Mouse (Mus musculus) c-Kit-negative CD71-positive TER-119-positive erythroid progenitor cells, embryonic 14.5 days (primary cell): Measurements from ENCODE around the gene Bend5.

Experiments
- DNase-seq: peaks from one replicate; pipeline ENCODE4 v3.0.0-alpha.2; 2013; ENCODE audit warnings: low read depth, low spot score

Gene Bend5

DNA sequence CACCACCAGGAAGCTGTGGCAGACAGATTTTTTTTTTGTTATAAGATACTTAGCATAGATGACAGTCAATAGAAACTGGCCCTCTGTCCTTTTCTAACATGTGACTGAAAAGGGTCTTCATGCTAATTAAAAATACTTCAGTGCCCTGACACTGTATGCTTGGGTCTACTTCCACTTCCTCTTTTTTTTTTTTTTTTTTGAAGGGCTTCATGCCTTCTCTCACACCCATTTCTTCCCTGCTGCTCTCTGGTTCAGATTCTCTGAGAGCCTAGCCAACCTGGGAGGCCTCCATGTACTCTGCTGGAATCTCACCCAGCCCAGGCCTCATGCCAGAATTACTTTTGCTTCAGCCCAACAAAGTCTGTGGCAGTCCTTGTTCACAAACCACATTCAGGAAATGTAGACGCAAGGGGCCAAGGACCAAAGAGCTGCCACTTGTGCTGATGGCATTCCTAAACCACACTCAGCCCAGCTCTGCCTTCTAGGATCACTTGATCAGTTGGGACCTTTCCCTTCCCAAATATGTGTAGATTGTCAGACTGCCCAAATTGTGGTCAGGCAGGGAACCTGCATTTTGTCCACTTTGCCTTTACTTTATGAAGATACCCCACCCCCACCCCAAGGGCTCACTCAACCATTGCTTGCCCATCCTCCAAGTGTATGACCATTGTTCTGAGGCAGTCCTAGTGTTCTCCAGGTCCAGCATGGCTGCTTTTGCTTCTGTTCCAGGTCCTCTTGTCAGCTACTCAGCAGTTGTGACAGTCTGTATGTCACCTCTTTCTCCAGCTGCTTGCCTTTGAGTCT is 27.8 kb downstream of the Bend5 start:
- DNase-seq, result no peak

DNA sequence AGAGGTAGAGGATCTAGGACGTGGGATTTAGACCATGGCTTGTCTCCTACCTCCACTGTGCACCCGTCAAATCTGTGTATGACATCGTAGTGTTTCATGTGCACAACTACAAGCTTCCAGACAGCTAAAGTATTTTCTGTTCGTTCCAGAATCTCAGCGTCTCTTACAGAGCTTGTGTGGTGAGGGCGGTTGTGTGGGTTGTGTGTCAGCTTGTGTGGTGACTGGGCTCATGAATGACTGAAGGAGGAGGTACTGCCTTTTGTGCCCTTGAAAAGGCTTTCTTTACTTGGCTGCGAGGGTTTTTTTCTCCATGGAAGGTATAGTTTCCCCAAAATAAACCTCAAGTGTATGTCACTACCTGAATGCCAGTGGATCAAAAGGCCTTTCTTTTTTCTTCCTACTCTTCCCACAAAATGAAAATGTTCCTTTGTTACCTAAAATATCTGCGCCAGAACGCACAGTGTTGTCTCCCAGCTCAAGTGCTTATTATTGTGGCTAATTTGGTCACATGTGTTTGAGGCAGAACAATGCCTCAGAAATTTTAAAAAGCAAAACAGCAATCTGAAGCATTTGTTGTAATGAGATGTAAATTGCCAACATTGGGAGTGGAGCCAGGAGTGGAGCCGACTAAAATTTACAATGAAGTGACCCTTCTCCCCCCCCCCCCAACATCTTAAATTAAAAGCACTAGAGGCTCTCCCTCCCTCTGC is 29.3 kb downstream of the Bend5 start:
- no peak for DNase-seq

DNA sequence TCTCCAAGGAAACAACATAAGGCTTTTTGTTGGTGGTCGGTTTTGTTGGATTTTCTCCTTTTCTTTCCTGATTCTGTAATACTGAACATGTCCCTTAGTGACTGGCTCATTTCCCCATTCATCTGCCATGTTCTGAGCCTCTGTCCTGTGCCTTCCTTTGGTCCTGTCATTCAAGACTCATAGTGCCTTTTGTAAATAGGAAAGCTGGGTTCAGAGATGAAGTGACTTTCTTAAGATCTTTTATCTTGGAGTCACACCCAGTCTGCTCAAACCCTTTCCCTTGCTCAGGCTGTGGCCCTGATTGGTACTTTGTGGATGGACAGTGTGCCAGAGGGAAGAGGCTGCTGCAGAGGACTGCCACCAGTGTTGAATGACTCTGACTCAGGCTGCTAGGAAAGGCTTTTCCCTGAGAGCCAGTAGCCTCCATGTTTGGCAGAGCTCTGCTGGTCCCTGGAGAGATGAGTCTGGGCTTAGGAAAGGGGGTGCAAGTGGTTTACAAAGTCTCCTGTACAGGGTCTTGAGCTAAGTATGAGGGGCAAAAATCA is 29.9 kb downstream of the Bend5 start:
- no peak for DNase-seq

DNA sequence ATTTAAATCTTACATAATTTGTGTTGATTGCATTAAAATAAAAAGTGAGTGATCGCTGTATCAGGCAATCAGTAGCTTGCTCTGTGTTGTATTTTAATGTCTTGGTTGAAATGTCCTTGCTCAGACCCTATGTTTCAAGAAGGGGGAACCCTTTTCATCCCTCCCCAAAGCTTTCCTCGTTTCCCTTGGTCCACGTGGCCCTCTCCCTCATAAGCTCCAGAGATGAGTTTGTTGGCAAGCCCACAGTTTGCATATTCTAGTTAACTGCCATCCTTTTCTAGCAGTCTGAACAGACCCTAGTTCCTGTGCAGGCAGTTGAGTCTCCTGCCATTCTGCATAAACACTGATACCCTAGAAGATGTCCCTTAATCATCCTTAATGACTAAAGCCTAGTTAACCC is 33.1 kb downstream of the Bend5 start:
- DNase-seq, result no peak

DNA sequence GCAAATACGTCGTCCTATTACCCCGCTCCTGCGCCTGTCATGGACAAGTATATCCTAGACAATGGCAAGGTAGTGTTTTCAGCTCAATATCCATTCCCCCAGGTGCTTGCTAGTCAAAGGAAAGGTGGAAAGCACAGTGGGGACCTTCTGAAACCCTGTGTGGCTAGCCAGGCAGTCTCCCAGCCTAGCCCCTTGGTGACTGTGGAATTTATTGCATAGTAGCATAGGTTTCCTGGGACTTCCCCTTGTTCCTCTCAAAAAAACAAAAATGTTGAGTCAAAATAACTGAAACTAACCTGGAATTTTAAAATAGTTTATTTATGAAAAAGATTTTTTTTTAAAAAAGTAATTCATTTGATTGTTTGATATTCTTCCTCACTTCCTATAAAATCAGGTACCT is 33.8 kb downstream of the Bend5 start:
- DNase-seq, result no peak

DNA sequence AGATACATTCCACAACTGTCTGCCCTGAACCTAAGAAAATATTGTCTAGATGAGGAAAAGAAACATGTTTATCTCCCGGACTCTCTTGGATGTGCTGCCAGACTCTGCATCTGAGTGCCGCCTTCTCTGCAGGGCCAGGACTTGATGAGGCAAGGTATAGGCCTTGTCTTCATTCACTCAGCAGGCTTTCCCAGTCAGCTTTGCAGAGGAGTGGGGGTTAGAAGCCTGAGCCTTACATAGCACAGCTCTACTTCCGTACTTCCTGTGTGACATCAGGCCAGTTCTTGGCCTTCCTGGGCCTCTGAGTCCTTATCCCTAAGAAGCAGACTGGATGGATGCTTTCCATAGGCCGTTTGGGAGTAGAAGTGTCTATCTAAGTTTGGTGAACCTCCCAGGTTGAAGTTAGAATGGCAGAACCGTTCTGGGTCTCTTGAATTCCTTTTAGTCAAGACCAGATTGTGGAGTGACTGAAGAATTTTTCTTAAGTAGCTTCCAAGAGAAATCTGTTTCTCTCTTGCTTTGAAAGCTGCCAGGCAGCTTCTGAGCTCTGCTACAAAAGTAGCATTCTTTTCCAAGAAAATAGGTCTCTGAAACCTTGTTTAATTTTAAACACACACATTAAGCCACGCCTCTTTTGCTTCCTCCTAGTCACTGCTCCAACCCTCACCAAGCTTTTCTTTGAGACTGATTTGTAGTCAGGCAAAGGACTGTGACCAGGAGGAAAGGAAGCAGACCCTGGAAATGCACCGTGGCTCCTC is 34.8 kb downstream of the Bend5 start:
- DNase-seq, result no peak

DNA sequence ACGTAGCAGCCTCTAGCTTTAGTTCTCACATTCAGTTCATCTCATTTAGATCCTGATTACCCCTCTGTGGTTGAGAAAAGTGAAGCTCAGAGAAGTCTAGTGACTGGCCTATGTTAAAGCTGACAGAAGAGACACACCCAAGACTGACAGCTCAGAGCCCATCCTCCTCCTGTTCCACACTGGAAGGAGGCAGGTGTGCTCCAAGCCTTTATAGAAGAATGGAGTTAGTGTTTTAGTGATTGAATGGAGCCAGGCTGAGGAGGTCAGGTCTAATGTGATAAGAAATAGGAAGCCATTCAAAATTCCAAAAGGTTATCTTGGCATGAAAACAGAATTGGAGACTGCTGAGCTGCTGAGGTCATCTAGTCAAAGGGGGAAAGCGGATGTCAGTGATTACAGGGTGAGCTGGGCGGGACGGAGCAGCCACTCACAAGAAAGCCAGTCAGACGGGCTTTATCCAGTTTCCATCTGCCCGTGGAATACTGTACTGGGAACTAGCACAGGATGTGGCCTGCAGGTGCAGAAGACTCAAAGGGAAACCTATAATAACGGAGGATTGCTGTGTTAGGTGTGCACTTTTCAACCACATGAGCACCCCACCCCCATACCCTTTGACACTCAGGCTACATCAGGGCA is 36.6 kb downstream of the Bend5 start:
- no peak for DNase-seq

DNA sequence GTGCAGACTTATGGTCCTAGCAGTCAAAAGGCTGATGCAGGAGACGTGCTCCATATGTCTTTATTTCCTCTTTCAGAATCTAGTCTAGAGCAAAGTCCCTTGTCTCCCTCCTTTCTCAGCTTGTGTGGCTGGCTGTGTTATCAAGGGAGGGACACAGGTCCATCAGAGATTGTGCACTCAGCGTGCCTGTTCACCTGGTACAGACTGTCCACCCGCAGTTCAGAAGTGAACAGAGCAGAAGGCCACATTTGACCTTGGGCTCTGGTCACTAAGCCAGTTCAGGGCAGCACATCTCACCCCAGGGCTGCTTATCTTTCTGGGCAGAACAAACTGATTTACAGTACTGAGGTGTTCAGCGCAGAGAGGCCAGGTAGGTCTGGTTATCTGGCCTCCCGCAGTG is 37.4 kb downstream of the Bend5 start:
- DNase-seq, result no peak

DNA sequence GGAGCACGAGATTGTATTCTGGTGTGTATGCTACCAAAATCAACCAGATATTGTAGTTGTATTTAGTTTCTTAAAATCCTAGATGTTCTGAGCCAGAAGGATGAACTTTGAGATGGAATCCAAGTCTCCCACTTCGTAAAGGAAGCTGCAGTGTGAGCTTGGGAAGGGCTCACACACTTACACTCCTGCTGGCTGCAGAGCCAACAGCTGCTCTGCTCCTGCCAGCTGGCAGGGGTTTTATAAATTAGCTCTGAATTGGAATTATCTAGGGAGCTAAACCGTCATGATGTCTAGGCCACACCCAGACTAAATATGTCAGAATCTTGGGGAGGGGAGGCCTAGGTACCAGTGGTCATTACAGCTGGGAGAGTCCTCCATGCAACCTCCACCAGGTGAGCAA is 38.5 kb downstream of the Bend5 start:
- DNase-seq, result no peak

DNA sequence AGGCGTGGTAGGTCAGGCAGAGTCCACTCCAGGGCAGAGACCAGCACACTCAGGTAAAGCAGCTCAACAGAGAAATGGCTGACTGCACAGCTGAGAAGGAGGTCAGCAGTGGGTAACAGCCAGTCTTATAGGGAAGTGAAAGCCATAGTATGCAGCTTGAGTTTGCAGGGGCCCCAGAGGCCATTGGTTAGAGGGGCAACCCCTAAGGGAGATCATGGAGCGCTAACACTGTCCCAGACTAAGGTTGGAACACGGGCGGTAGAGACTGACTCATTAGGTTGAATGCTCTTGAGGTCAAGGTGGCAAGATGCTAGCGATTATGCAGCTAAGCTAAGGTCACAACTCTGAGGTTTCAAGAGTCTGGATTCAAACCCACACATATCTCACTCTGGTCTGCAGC is 40.8 kb downstream of the Bend5 start:
- no peak for DNase-seq

DNA sequence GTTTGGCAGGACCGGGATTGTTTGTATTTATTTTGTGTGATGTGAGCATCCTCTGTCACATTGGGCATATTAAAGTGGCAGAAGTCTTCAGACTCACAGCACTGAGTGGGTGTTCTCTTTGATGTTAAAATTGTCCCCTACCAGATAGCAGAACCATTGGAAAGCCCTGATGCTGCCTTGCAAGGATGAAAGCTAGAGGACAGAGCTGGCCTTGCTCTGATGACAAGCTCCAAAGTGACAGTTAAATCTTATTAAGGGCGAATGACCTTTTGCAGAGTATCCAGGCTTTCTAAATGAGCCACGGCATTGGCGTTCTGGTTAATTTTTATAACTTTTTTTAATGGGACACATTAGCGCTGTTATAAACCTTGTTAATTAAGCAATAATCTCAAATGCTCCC is 42.8 kb downstream of the Bend5 start:
- no peak for DNase-seq

DNA sequence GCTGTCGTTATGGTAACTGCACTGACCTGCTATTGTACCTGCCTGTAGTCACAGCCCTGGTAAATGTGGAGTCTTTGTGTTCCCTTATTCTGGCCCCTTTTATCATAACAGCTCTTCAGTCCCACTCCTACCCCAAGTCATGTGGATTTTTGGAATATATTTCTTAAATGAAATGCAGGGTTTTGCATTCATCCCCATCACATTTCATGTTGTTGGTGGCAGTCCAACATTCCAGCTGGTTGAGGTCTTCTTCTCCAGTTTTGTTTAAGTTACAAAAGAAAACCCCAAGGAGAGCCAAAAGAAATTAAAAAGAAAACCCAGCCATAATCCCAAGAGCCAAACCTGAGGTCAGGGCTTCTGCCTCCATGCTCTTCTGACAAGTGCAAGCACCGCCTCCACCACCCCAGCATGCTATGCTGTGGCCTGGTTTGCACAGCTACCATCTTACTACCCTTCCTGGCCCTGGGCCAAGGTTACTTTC is 52.5 kb downstream of the Bend5 start:
- no peak for DNase-seq

DNA sequence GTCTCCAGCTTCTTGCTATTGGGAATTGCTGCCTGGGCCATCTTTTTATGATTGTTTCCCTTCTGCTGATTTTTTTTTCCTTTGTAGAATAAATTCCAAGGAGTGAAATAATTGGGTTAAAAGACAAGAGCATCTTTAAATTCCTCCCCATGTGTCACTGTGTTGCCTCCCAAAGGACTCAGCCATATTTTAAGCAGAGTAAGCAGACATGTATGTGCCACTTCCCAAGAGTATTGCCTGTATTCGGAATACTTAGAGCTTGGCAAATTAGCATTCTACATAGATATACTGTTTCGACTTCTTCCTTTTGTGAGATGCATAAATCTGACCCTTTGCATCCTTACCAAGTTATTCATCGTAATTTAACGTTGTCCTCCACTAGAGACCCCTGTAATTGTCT is 53.0 kb downstream of the Bend5 start:
- DNase-seq, result no peak

DNA sequence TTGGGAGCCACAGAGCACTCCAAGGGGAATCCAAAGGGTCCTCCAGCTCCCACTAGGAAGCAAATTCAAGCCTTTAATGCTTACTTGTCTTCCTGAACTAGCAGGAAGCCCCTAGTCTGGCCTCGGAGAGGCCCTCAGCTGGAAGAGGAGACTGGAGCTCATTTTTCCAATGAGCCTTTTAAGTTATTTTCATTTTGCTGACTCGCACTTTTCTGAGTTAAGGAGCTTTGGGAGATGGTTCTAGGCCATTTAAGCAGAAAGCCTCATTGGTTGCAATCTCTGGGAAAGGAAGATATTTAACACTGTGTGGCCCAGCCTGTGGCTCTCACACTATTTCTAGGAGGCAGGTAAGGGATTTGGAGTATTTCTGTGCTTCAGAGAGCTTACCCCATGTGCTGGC is 55.0 kb downstream of the Bend5 start:
- no peak for DNase-seq

DNA sequence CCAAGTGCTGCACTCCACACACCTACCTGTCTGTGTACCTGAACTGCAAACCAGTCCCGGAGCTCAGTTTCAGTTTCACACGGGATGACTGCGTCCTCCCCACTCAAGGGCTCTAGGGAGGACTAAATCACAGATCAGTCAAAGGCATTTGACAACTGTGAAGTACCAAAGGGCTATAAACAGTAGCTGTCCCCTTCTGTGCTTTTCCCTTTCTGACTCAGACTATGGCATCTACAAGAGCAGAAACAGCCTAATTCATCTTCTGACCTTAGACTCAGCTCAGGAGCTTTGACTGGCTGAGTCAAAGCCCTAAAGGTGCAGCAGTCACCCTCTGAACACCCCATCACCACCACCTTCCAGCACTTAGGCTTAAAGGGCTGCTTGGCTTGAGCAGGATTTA is 56.9 kb downstream of the Bend5 start:
- DNase-seq, result no peak

DNA sequence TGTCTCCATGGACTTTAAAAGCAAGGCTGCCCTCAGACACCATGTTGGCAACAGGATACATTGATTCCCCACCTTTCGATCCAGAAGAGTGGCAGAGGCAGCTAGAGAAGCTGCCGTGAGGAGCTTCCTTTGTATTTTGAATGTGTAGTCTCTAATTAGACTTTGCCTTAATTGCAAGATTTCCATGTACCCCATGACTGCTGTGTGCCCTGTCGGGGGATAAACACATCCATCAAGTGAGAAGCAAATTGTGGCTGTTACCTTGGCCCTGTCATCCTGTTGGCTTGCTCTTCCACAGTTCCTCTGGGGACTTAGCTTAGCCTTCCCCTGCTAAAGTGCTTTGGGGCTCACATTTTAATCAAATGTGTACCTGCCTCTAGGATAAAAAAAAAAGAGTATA is 57.7 kb downstream of the Bend5 start:
- no peak for DNase-seq

DNA sequence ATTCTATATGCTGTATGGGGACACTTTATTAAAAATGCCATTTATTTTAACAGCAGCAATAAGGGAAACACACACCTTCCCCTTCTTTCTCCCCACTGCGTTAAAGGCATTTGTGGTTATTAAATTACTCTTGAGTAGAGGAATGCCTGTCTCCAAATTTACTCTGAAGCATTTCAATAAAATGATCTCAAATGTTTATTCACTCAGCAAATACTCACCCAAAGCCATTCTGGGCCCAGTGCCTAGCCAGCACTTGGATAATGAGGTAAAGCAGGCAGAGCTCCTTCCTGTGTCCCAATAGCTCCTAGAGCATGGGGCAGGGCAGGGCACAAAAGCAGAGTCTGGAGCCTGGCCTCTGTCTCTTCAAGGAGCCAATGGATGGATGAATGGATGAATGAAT is 58.2 kb downstream of the Bend5 start:
- no peak for DNase-seq

DNA sequence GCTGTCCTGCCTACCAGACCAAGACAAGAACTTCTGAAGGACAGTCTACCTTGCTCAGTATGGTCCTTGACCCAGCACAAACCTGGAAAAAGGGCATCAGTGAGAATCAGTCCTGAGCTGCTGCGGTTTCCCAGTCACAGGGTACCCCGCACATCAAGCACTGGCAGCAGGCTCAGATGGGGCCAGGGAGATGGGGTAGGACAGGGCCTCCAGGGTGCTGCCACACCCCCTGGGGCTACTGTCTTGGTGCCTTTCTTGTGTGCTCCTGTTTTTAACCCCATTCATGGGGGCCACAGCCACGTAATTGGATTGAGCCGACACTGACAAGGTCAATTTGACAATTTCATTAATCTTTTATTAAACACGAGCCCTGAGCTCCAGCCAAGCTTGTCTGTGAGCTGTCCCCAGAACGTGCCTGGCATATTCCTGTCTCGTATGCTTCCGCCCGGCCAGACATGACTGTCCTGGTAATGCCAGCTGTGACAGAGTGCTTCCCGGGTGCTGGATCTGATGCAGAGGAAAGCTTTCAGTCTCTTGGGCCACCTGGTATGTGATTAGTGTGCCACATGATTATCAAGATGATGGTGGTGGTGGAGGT is 60.7 kb downstream of the Bend5 start:
- no peak for DNase-seq

DNA sequence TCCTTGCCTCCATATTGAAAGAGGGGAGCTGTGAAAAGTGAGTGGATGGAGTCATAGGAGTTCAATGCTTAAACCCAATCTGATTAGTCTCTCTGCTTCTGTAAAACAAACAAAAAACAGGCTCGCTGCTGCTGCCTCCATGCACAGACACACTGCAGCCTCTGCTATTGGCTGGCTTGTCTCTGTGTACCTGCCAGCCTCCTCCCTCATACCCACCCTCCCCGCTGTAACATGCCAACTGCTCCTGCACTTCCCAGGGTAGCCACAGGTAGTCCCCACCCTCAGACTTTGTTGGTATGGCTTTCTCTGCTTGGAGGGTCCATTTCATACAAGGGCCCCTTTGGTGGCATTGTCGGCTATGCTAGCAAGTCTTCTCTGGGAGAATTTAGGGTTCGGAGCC is 62.7 kb downstream of the Bend5 start:
- no peak for DNase-seq

DNA sequence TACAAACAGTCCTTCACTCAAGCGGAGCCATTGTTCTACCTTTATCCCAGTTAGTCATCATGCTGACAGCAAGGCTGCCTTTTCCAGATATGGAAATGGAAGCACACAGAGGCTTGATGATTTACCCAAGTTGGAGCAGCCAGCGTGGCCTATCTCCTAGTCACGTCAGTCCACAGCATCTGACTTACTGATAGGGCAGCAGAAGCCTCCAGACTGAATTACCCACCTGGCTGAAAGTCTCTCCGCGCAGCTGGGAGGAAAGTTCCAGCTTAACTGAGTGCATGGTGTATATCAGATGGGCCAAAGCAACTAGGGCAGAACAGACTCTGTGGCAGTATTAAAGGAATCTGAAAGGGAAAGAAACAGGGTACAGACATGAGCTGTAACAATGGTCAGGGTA is 68.7 kb downstream of the Bend5 start:
- DNase-seq, result no peak

DNA sequence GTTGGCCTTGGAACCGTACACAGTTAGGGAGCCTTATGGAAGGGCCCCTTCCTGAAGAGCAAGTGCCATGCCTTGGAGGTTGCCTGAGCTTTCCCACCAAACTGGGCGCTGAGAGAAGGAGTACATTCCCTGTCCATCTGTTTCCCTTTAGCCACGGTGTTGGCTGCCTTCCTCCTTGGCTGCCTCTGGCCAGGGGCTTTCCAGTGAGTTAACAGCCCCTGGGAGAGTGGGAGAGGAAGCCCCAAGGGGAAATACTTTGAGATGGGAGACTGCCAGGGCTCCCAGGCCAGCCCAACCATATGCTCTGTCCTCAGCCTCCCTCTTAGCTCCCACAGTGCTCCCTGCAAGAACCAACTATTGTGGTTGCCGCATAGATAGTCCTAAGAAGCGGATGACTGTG is 70.4 kb downstream of the Bend5 start:
- no peak for DNase-seq
